Mouse (Mus musculus) heart, embryonic 11.5 days (tissue): ENCODE data around the gene Krt17. TPM values are rescaled to one million over a fixed set of nuclear protein-coding genes. Genes with fewer than 3 reads are reported as not detected.

Experiments
- ATAC-seq: fragments of 200-750 bp; cut with Nextera tagmentation; replicated peaks from 2 replicates; pipeline ENCODE4 v1.8.0; 2017; ENCODE audit warnings: moderate library complexity; ENCODE audit not compliant: insufficient number of reproducible peaks, low FRiP score, low TSS enrichment
- H3K27ac ChIP-seq: fragments of 300-500 bp; sonication (generic); 2 replicates; pipeline ENCODE4 v1.5.1; 2014; ENCODE audit warnings: mild to moderate bottlenecking, low read depth, low read length
- H3K27me3 ChIP-seq: fragments of 300-500 bp; sonication (generic); 2 replicates; pipeline ENCODE4 v1.6.1; 2014; ENCODE audit warnings: mild to moderate bottlenecking, low read length, mixed read lengths; ENCODE audit not compliant: control insufficient read depth, insufficient read depth
- H3K36me3 ChIP-seq: fragments of 300-500 bp; sonication (generic); 2 replicates; pipeline ENCODE4 v1.6.1; 2014; ENCODE audit warnings: mild to moderate bottlenecking, low read length, moderate library complexity, mixed read lengths; ENCODE audit not compliant: control insufficient read depth, insufficient read depth
- H3K4me1 ChIP-seq: fragments of 300-500 bp; sonication (generic); 2 replicates; pipeline ENCODE4 v1.6.1; 2014; ENCODE audit warnings: low read length; ENCODE audit not compliant: control insufficient read depth, insufficient read depth
- H3K4me2 ChIP-seq: fragments of 300-500 bp; sonication (generic); 2 replicates; pipeline ENCODE4 v1.6.1; 2014; ENCODE audit warnings: mild to moderate bottlenecking, moderate library complexity
- H3K4me3 ChIP-seq: fragments of 300-500 bp; sonication (generic); 2 replicates; pipeline ENCODE4 v1.5.1; 2014; ENCODE audit warnings: low read depth, low read length
- H3K9ac ChIP-seq: fragments of 300-500 bp; sonication (generic); 2 replicates; pipeline ENCODE4 v1.6.1; 2014; ENCODE audit warnings: mild to moderate bottlenecking, low read depth, low read length, moderate library complexity
- H3K9me3 ChIP-seq: fragments of 300-500 bp; sonication (generic); replicated peaks from 2 replicates; pipeline ENCODE4 v1.6.1; 2016; ENCODE audit warnings: low read length; ENCODE audit not compliant: control insufficient read depth
- whole genome bisulfite sequencing: fragments of 180-500 bp; shearing (Covaris S2); extraction: QIAGEN DNeasy Blood & Tissue Kit; methylation state at CpG from one replicate; pipeline ENCODE4 v1.1.7; 2014; ENCODE audit not compliant: insufficient replicate concordance; 5-methylcytosine and 5-hydroxymethylcytosine counted together
- polyA plus RNA-seq: library from polyadenylated mRNA; unstranded; fragments of >200 nt; fragmentation: Nextera tagmentation; extraction: Ambion mirVana; gene quantifications from 2 replicates; pipeline ENCODE4 v1.2.1, GENCODE M21; 2014

Gene Krt17
- polyA plus RNA-seq, 1 experiment from 2014 or later: 0.82 TPM

DNA sequence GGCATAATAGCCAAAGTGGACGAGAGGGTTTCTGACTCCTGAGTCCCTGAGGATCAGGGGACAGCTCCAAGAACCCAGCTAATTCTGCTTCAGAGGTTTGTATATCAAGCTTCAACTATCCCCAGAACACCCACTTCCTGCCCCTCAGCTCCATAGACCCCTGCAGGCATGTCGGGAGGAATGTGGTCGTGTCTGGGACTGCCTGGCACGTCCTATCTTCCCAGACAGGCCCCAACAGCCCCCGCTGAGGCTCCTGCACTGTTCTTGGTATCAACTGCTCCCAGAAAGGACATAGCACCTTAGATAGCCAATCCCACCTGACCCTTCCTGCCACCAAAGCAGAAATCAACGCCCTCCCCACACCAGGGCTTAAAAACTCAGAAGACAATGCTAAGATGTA is 52.3 kb downstream of the Krt17 start:
- WGBS: 25% methylated on average over 6 of the region's 6 CpGs
- Histone ChIP-seq H3K4me1 (no peaks in the 10 kb centered on the region), H3K36me3 (no peaks in the 10 kb centered on the region), H3K27me3 (no peaks in the 10 kb centered on the region), H3K4me3 (no peak overlapping the region), H3K9me3 (no peaks in the 10 kb centered on the region), H3K27ac (peak overlapping the region; percentile 31; the same call in 1 of the 2 replicates), H3K4me2 (no peak overlapping the region), H3K9ac (no peak overlapping the region)
- no peak for ATAC-seq

- H3K27me3 ChIP-seq: no peaks in the 10 kb centered on the region
- no peak within 1 kb of the TSS for H3K4me2 ChIP-seq
- H3K4me3 ChIP-seq: no peak within 1 kb of the TSS
- peak within 1 kb of the TSS; percentile 31; the same call in 1 of the 2 replicates for H3K27ac ChIP-seq
- H3K9me3 ChIP-seq: no peaks in the 10 kb centered on the region
- H3K9ac ChIP-seq: no peak within 1 kb of the TSS
- no peaks in the 10 kb centered on the region for H3K36me3 ChIP-seq
- 84% methylated on average over 8 of the region's 8 CpGs for WGBS
- ATAC-seq: no peak
- no peaks in the 10 kb centered on the region for H3K4me1 ChIP-seq
Observed at GRCm38 (mm10) chr11:100207498-100207897, 53.3 kb downstream of the Krt17 start, which contains the start of gene Krt14. TSS of gene Krt14 (minus strand) at chr11:100207548.

Other genes starting within 250 kb of the Krt17 start
- gene Krt33a, start 244.8 kb downstream of the Krt17 start, polyA plus RNA-seq: not detected in 2 replicates
- not detected in 2 replicates for gene Krt33b, start 231.2 kb downstream of the Krt17 start, polyA plus RNA-seq
- gene Krt34, start 219.5 kb downstream of the Krt17 start, polyA plus RNA-seq: not detected in 2 replicates
- gene Krt31, start 210.5 kb downstream of the Krt17 start, polyA plus RNA-seq: not detected in 2 replicates
- gene Krt32, start 172.8 kb downstream of the Krt17 start, polyA plus RNA-seq: not detected in 2 replicates
- gene Krt35, start 164.8 kb downstream of the Krt17 start, polyA plus RNA-seq: not detected in 2 replicates
- not detected in 2 replicates for gene Krt36, start 155.4 kb downstream of the Krt17 start, polyA plus RNA-seq
- gene Krt13, start 139.5 kb downstream of the Krt17 start, polyA plus RNA-seq: not detected in 2 replicates
- 0.17 and 0.24 TPM in 2 replicates for gene Krt15, start 125.1 kb downstream of the Krt17 start, polyA plus RNA-seq
- gene Krt19, start 112.4 kb downstream of the Krt17 start, polyA plus RNA-seq: 48.4 and 69.2 TPM in 2 replicates
- gene Krt9, start 67.8 kb downstream of the Krt17 start, polyA plus RNA-seq: not detected in 2 replicates
- gene Krt14, start 53.5 kb downstream of the Krt17 start, polyA plus RNA-seq: 1.4 and 1.7 TPM in 2 replicates
- gene Krt16, start 12.1 kb downstream of the Krt17 start, polyA plus RNA-seq: not detected in 2 replicates
- 0.20 TPM in 1 of 2 replicates, not detected in the other for gene Krt42, start 8.8 kb upstream of the Krt17 start, polyA plus RNA-seq
- 1,605 and 1,756 TPM in 2 replicates for gene Eif1, start 58.9 kb upstream of the Krt17 start, polyA plus RNA-seq
- not detected in 2 replicates for gene Gast, start 73.4 kb upstream of the Krt17 start, polyA plus RNA-seq
- 3.0 and 3.4 TPM in 2 replicates for gene Hap1, start 95.1 kb upstream of the Krt17 start, polyA plus RNA-seq
- 72.2 and 80.6 TPM in 2 replicates for gene Jup, start 136.7 kb upstream of the Krt17 start, polyA plus RNA-seq
- gene P3h4, start 153.8 kb upstream of the Krt17 start, polyA plus RNA-seq: 67.2 and 70.6 TPM in 2 replicates
- gene Fkbp10, start 154.7 kb upstream of the Krt17 start, polyA plus RNA-seq: 89.3 and 107 TPM in 2 replicates
- 98.8 and 111 TPM in 2 replicates for gene Nt5c3b, start 180.8 kb upstream of the Krt17 start, polyA plus RNA-seq
- 0.28 and 0.83 TPM in 2 replicates for gene Klhl10, start 180.9 kb upstream of the Krt17 start, polyA plus RNA-seq
- gene Klhl11, start 211.7 kb upstream of the Krt17 start, polyA plus RNA-seq: 8.1 and 8.9 TPM in 2 replicates